Comparison of ENCODE assay signal across 12 mouse cellular contexts in genomic region chr2:126035013-126035770, GRCm38 (mm10). TPM values are rescaled to one million over a fixed set of nuclear protein-coding genes. Genes with fewer than 3 reads are reported as not detected.
DNase-seq lines count a peak whose midpoint lies in the region; ATAC-seq and TF ChIP-seq lines count a peak whose summit lies in the region.
"Had no signal": no experiment of that assay in that cellular context is flagged by ENCODE, and none has a peak within 500 bp of the region (broad histone marks: within the 10 kb centered on the region; RNA-seq: fewer than 3 reads in every experiment).

No protein-coding gene starts in this region.

- no peaks in the 10 kb centered on the region for H3K9me3 ChIP-seq in heart, embryonic 14.5 days (ENCODE audit: control insufficient read depth, low read length)
- no peaks in the 10 kb centered on the region for H3K9me3 ChIP-seq in lung, embryonic 15.5 days
- no peaks in the 10 kb centered on the region for H3K9me3 ChIP-seq in embryonic facial prominence, embryonic 13.5 days
- no peaks in the 10 kb centered on the region for H3K9me3 ChIP-seq in neural tube, embryonic 15.5 days (replicated peaks)
- H3K9me3 ChIP-seq in hindbrain, embryonic 11.5 days (ENCODE audit: control insufficient read depth, low read length): no peaks in the 10 kb centered on the region

- H3K27ac ChIP-seq in heart, embryonic 14.5 days (replicated peaks in 1 of 2; ENCODE audit: control insufficient read depth in 1 of 2, insufficient read depth in 1 of 2, low read depth in 2 of 2, low read length in 2 of 2): no peak overlapping the region
- H3K27ac ChIP-seq in lung, embryonic 15.5 days: peak overlapping the region; percentile 52; the same call in 1 of the 2 replicates
- H3K27ac ChIP-seq in embryonic facial prominence, embryonic 13.5 days: peak overlapping the region; percentile 53; the same call in 1 of the 2 replicates
- H3K27ac ChIP-seq in neural tube, embryonic 15.5 days (replicated peaks): no peak overlapping the region
- no peak overlapping the region for H3K27ac ChIP-seq in hindbrain, embryonic 11.5 days (ENCODE audit: low read depth, low read length)
- H3K27ac ChIP-seq in layer of hippocampus, adult 2 months: no peak overlapping the region
- H3K27ac ChIP-seq: macrophage had no signal

- no peak overlapping the region for H3K4me3 ChIP-seq in heart, embryonic 14.5 days (ENCODE audit: control insufficient read depth in 1 of 2, insufficient read depth in 1 of 2, low read depth in 1 of 2, low read length in 2 of 2)
- H3K4me3 ChIP-seq in lung, embryonic 15.5 days: peak overlapping the region; percentile 30
- H3K4me3 ChIP-seq in embryonic facial prominence, embryonic 13.5 days: peak overlapping the region; percentile 31
- no peak overlapping the region for H3K4me3 ChIP-seq in neural tube, embryonic 15.5 days (replicated peaks)
- no peak overlapping the region for H3K4me3 ChIP-seq in hindbrain, embryonic 11.5 days (ENCODE audit: low read depth, low read length)
- H3K4me3 ChIP-seq in layer of hippocampus, adult 2 months: no peak overlapping the region

- H3K4me2 ChIP-seq in heart, embryonic 14.5 days (ENCODE audit: low read length): peak overlapping the region; percentile 28; the same call in 1 of the 2 replicates
- peak overlapping the region; percentile 38 for H3K4me2 ChIP-seq in lung, embryonic 15.5 days
- H3K4me2 ChIP-seq in embryonic facial prominence, embryonic 13.5 days: peak overlapping the region; percentile 56
- H3K4me2 ChIP-seq in neural tube, embryonic 15.5 days: peak overlapping the region; percentile 35; the same call in 1 of the 2 replicates
- no peak overlapping the region for H3K4me2 ChIP-seq in hindbrain, embryonic 11.5 days (replicated peaks; ENCODE audit: low read depth, low read length)

- no peaks in the 10 kb centered on the region for H3K27me3 ChIP-seq in heart, embryonic 14.5 days (ENCODE audit: control insufficient read depth, insufficient read depth, low read length)
- no peaks in the 10 kb centered on the region for H3K27me3 ChIP-seq in lung, embryonic 15.5 days
- no peaks in the 10 kb centered on the region for H3K27me3 ChIP-seq in embryonic facial prominence, embryonic 13.5 days
- H3K27me3 ChIP-seq in neural tube, embryonic 15.5 days (replicated peaks): no peaks in the 10 kb centered on the region
- H3K27me3 ChIP-seq in hindbrain, embryonic 11.5 days (ENCODE audit: control insufficient read depth, insufficient read depth, low read length): no peaks in the 10 kb centered on the region

- no peak for ATAC-seq in heart, embryonic 14.5 days (ENCODE audit: insufficient number of reproducible peaks, insufficient read depth, low FRiP score, low read depth)
- ATAC-seq in lung, embryonic 15.5 days (ENCODE audit: borderline replicate concordance, extremely low read depth, low FRiP score, low TSS enrichment): no peak
- ATAC-seq in embryonic facial prominence, embryonic 13.5 days (ENCODE audit: insufficient number of reproducible peaks, insufficient read depth, low FRiP score, low TSS enrichment, low read depth): no peak
- ATAC-seq in neural tube, embryonic 15.5 days (ENCODE audit: low FRiP score): no peak
- ATAC-seq in hindbrain, embryonic 11.5 days (ENCODE audit: low FRiP score): no peak

- no peaks in the 10 kb centered on the region for H3K36me3 ChIP-seq in heart, embryonic 14.5 days (ENCODE audit: control insufficient read depth, insufficient read depth, low read length)
- H3K36me3 ChIP-seq in lung, embryonic 15.5 days: no peaks in the 10 kb centered on the region
- H3K36me3 ChIP-seq in embryonic facial prominence, embryonic 13.5 days: no peaks in the 10 kb centered on the region
- H3K36me3 ChIP-seq in neural tube, embryonic 15.5 days: no peaks in the 10 kb centered on the region
- H3K36me3 ChIP-seq in hindbrain, embryonic 11.5 days (ENCODE audit: control insufficient read depth, insufficient read depth, low read length): no peaks in the 10 kb centered on the region

- 50% methylated on average over 15 of the region's 15 CpGs for WGBS in heart, embryonic 14.5 days
- 47% methylated on average over 15 of the region's 15 CpGs for WGBS in lung, embryonic 15.5 days
- WGBS in embryonic facial prominence, embryonic 13.5 days: 72% methylated on average over 15 of the region's 15 CpGs
- 79% methylated on average over 15 of the region's 15 CpGs for WGBS in neural tube, embryonic 15.5 days
- WGBS in hindbrain, embryonic 11.5 days: 88% methylated on average over 15 of the region's 15 CpGs

- no peak overlapping the region for H3K9ac ChIP-seq in heart, embryonic 14.5 days (ENCODE audit: low read length)
- H3K9ac ChIP-seq in lung, embryonic 15.5 days: 0 out of 2 replicates have a peak overlapping the region, but pooled peaks have one; percentile 17
- peak overlapping the region; percentile 44 for H3K9ac ChIP-seq in embryonic facial prominence, embryonic 13.5 days
- no peak overlapping the region for H3K9ac ChIP-seq in neural tube, embryonic 15.5 days (replicated peaks)
- no peak overlapping the region for H3K9ac ChIP-seq in hindbrain, embryonic 11.5 days (ENCODE audit: low read depth, low read length)

- DNase-seq in heart, postnatal 4 days: no peak
- DNase-seq in lung, postnatal 10 days: no peak
- no peak for DNase-seq in hindbrain, embryonic 11.5 days (ENCODE audit: low spot score)
- DNase-seq in layer of hippocampus, adult 2 months (ENCODE audit: low spot score in 2 of 2): no peak
- DNase-seq: cerebellum, adult 2 months; kidney, adult 11 months had no signal

- TF ChIP-seq CTCF in layer of hippocampus, adult 2 months (conservative IDR thresholded peaks at IDR 0.05): no peak

- peaks cover 4 to 16% of the 10 kb centered on the region in 2 experiments; a peak in 3 of 4 replicates for H3K4me1 ChIP-seq in heart, embryonic 14.5 days (ENCODE audit: control insufficient read depth in 2 of 2, insufficient read depth in 2 of 2, low read length in 2 of 2)
- H3K4me1 ChIP-seq in lung, embryonic 15.5 days: peaks cover 19% of the 10 kb centered on the region; the same call in 1 of the 2 replicates
- H3K4me1 ChIP-seq in embryonic facial prominence, embryonic 13.5 days: peaks cover 15% of the 10 kb centered on the region; the same call in 1 of the 2 replicates
- H3K4me1 ChIP-seq in neural tube, embryonic 15.5 days: peaks cover 10% of the 10 kb centered on the region; the same call in 1 of the 2 replicates
- no peaks in the 10 kb centered on the region for H3K4me1 ChIP-seq in hindbrain, embryonic 11.5 days (replicated peaks; ENCODE audit: control insufficient read depth, insufficient read depth, low read length)

RNA-seq across cellular contexts. Expression of gene Fgf7, which starts 0.7 kb away (rescaled TPM):
- polyA plus RNA-seq in heart, embryonic 14.5 days (2014; fragmentation: Nextera tagmentation; extraction: Ambion mirVana): 0.50 and 0.57 TPM in 2 replicates
- under 1 TPM; 0.55 to 0.59 TPM for total RNA-seq in heart, postnatal 4 days (2021)
- polyA plus RNA-seq in lung, embryonic 15.5 days (2015; fragmentation: Nextera tagmentation; extraction: Ambion mirVana): 10.2 and 11.7 TPM in 2 replicates
- 7.6 and 10.2 TPM in 2 replicates for polyA plus RNA-seq in embryonic facial prominence, embryonic 13.5 days (2015; fragmentation: Nextera tagmentation; extraction: Ambion mirVana)
- 0.87 and 1.0 TPM in 2 replicates for polyA plus RNA-seq in neural tube, embryonic 15.5 days (2015; fragmentation: Nextera tagmentation; extraction: Ambion mirVana)
- 0.13 and 0.66 TPM in 2 replicates for polyA plus RNA-seq in hindbrain, embryonic 11.5 days (2014; fragmentation: Nextera tagmentation; extraction: Ambion mirVana)
- total RNA-seq in layer of hippocampus, adult 2 months (2021): 1 to 10 TPM in 1 of 2 experiments, under 1 TPM in 1; 0.51 to 1.5 TPM
- total RNA-seq: MEL had no signal

Comparison
In these comparisons a context has a peak if more than half of its experiments do, and no peak if none do; other contexts are left out.
1. H3K27ac ChIP-seq: peak in lung, embryonic 15.5 days (single experiment) and embryonic facial prominence, embryonic 13.5 days (single experiment); none in heart, embryonic 14.5 days (0 of 2), neural tube, embryonic 15.5 days (single experiment), hindbrain, embryonic 11.5 days (single experiment) and layer of hippocampus, adult 2 months (single experiment).
2. H3K4me3 ChIP-seq: peak in lung, embryonic 15.5 days (single experiment) and embryonic facial prominence, embryonic 13.5 days (single experiment); none in heart, embryonic 14.5 days (0 of 2), neural tube, embryonic 15.5 days (single experiment), hindbrain, embryonic 11.5 days (single experiment) and layer of hippocampus, adult 2 months (single experiment).
3. H3K9ac ChIP-seq: peak in lung, embryonic 15.5 days (single experiment) and embryonic facial prominence, embryonic 13.5 days (single experiment); none in heart, embryonic 14.5 days (single experiment), neural tube, embryonic 15.5 days (single experiment) and hindbrain, embryonic 11.5 days (single experiment).